In genomic region chrX:73474340-73475165, GRCm38 (mm10) we compare ENCODE assay signal across 11 mouse cellular contexts. TPM values are rescaled to one million over a fixed set of nuclear protein-coding genes. Genes with fewer than 3 reads are reported as not detected.
A peak's percentile ranks its signal among the peaks of the same experiment; 100 is the strongest.
DNase-seq lines count a peak whose midpoint lies in the region; ATAC-seq lines count a peak whose summit lies in the region.
"Had no signal": no experiment of that assay in that cellular context is flagged by ENCODE, and none has a peak within 500 bp of the region (broad histone marks: within the 10 kb centered on the region; RNA-seq: fewer than 3 reads in every experiment).

No protein-coding gene starts in this region.

- H3K9ac ChIP-seq in midbrain, embryonic 15.5 days = no peak overlapping the region
- H3K9ac ChIP-seq in limb, embryonic 13.5 days = no peak overlapping the region

- WGBS in heart, embryonic 10.5 days = 44% methylated on average over 12 of the region's 12 CpGs
- 60% methylated on average over 12 of the region's 12 CpGs for WGBS in midbrain, embryonic 10.5 days
- 64% methylated on average over 12 of the region's 12 CpGs for WGBS in midbrain, embryonic 15.5 days
- WGBS in limb, embryonic 13.5 days = 46% methylated on average over 12 of the region's 12 CpGs

- no peaks in the 10 kb centered on the region for H3K9me3 ChIP-seq in heart, embryonic 10.5 days
- H3K9me3 ChIP-seq in midbrain, embryonic 10.5 days (replicated peaks) = no peaks in the 10 kb centered on the region
- H3K9me3 ChIP-seq in midbrain, embryonic 15.5 days = no peaks in the 10 kb centered on the region
- no peaks in the 10 kb centered on the region for H3K9me3 ChIP-seq in limb, embryonic 13.5 days

- H3K4me1 ChIP-seq in heart, embryonic 10.5 days = peaks cover 11% of the 10 kb centered on the region
- H3K4me1 ChIP-seq in midbrain, embryonic 10.5 days = peaks cover 7% of the 10 kb centered on the region; the same call in 1 of the 2 replicates
- H3K4me1 ChIP-seq in midbrain, embryonic 15.5 days = no peaks in the 10 kb centered on the region
- peaks cover 20% of the 10 kb centered on the region for H3K4me1 ChIP-seq in limb, embryonic 13.5 days

- no peak for ATAC-seq in midbrain, embryonic 15.5 days (replicated peaks)
- peak; percentile 86 for ATAC-seq in limb, embryonic 13.5 days (ENCODE audit: low FRiP score, low read depth)
- ATAC-seq: CD4-positive, CD25-positive, alpha-beta regulatory T cell, adult 4 months had no signal

- intact Hi-C loops in heart, postnatal 36 days (cut with DNase I) = no loop called here

- no peak overlapping the region for H3K4me2 ChIP-seq in midbrain, embryonic 15.5 days
- peak overlapping the region; percentile 21; the same call in 1 of the 2 replicates for H3K4me2 ChIP-seq in limb, embryonic 13.5 days (replicated peaks)

- H3K27me3 ChIP-seq in heart, embryonic 10.5 days (ENCODE audit: insufficient read depth, poor library complexity, severe bottlenecking) = peaks cover 48% of the 10 kb centered on the region
- peaks cover 85% of the 10 kb centered on the region for H3K27me3 ChIP-seq in midbrain, embryonic 10.5 days (ENCODE audit: low read depth, poor library complexity, severe bottlenecking)
- no peaks in the 10 kb centered on the region for H3K27me3 ChIP-seq in midbrain, embryonic 15.5 days (replicated peaks)
- H3K27me3 ChIP-seq in limb, embryonic 13.5 days = peaks cover 9% of the 10 kb centered on the region; the same call in 1 of the 2 replicates

- H3K4me3 ChIP-seq in heart, embryonic 10.5 days = no peak overlapping the region; the same call in 1 of the 2 replicates
- no peak overlapping the region for H3K4me3 ChIP-seq in midbrain, embryonic 10.5 days
- H3K4me3 ChIP-seq in midbrain, embryonic 15.5 days = no peak overlapping the region
- H3K4me3 ChIP-seq in limb, embryonic 13.5 days = no peak overlapping the region

- no peak for DNase-seq in heart, embryonic 10.5 days (ENCODE audit: low spot score)
- DNase-seq in heart, postnatal 36 days = no peak
- no peak for DNase-seq in midbrain, embryonic 10.5 days (ENCODE audit: low spot score)
- no peak for DNase-seq in thymus, postnatal 36 days
- no peak for DNase-seq in layer of hippocampus, adult 11-12 months (ENCODE audit: low spot score)
- no peak for DNase-seq in adrenal gland, postnatal 25 days
- DNase-seq: layer of hippocampus, adult 9-11 months had no signal

- peak overlapping the region; percentile 79 for H3K27ac ChIP-seq in heart, embryonic 10.5 days
- H3K27ac ChIP-seq in midbrain, embryonic 10.5 days (replicated peaks) = peak overlapping the region; percentile 49; the same call in 1 of the 2 replicates
- no peak overlapping the region for H3K27ac ChIP-seq in midbrain, embryonic 15.5 days
- peak overlapping the region; percentile 79 for H3K27ac ChIP-seq in limb, embryonic 13.5 days

- H3K36me3 ChIP-seq in heart, embryonic 10.5 days = no peaks in the 10 kb centered on the region
- no peaks in the 10 kb centered on the region for H3K36me3 ChIP-seq in midbrain, embryonic 10.5 days
- H3K36me3 ChIP-seq in midbrain, embryonic 15.5 days (replicated peaks) = no peaks in the 10 kb centered on the region
- H3K36me3 ChIP-seq in limb, embryonic 13.5 days = no peaks in the 10 kb centered on the region

RNA-seq across cellular contexts. Expression of gene Bgn, which starts 8.8 kb away (rescaled TPM):
- 18.6 and 30.3 TPM in 2 replicates for polyA plus RNA-seq in heart, embryonic 10.5 days (2016; fragmentation: Nextera tagmentation; extraction: Ambion mirVana)
- total RNA-seq in heart, postnatal 36 days (2021) = 100 to 1,000 TPM; 229 to 253 TPM
- 16.4 and 27.9 TPM in 2 replicates for polyA plus RNA-seq in midbrain, embryonic 10.5 days (2016; fragmentation: Nextera tagmentation; extraction: Ambion mirVana)
- polyA plus RNA-seq in midbrain, embryonic 15.5 days (2015; fragmentation: Nextera tagmentation; extraction: Ambion mirVana) = 22.9 and 24.3 TPM in 2 replicates
- 67.7 and 68.8 TPM in 2 replicates for polyA plus RNA-seq in limb, embryonic 13.5 days (2015; fragmentation: Nextera tagmentation; extraction: Ambion mirVana)
- total RNA-seq in adrenal gland, postnatal 25 days (2021) = 185 and 205 TPM in 2 replicates
- total RNA-seq: neutrophil, adult 5-6 weeks had no signal
- polyA plus RNA-seq: CD4-positive, CD25-positive, alpha-beta regulatory T cell, adult 4 months had no signal

RNA-seq across cellular contexts. Expression of gene Haus7, which starts 15.7 kb away (rescaled TPM):
- 83.7 and 90.0 TPM in 2 replicates for polyA plus RNA-seq in heart, embryonic 10.5 days (2016; fragmentation: Nextera tagmentation; extraction: Ambion mirVana)
- 1 to 10 TPM; 6.8 to 6.9 TPM for total RNA-seq in heart, postnatal 36 days (2021)
- polyA plus RNA-seq in midbrain, embryonic 10.5 days (2016; fragmentation: Nextera tagmentation; extraction: Ambion mirVana) = 83.6 and 85.0 TPM in 2 replicates
- 75.5 and 76.1 TPM in 2 replicates for polyA plus RNA-seq in midbrain, embryonic 15.5 days (2015; fragmentation: Nextera tagmentation; extraction: Ambion mirVana)
- polyA plus RNA-seq in limb, embryonic 13.5 days (2015; fragmentation: Nextera tagmentation; extraction: Ambion mirVana) = 77.0 and 85.2 TPM in 2 replicates
- total RNA-seq in adrenal gland, postnatal 25 days (2021) = 27.7 and 31.8 TPM in 2 replicates

RNA-seq across cellular contexts. Expression of gene Atp2b3, which starts 28.3 kb away (rescaled TPM):
- polyA plus RNA-seq in heart, embryonic 10.5 days (2016; fragmentation: Nextera tagmentation; extraction: Ambion mirVana) = 0.11 and 0.21 TPM in 2 replicates
- total RNA-seq in heart, postnatal 36 days (2021) = under 1 TPM in 1 of 2 experiments, not detected in 1; 0.08 TPM
- polyA plus RNA-seq in midbrain, embryonic 10.5 days (2016; fragmentation: Nextera tagmentation; extraction: Ambion mirVana) = 0.17 and 0.19 TPM in 2 replicates
- 5.9 and 7.0 TPM in 2 replicates for polyA plus RNA-seq in midbrain, embryonic 15.5 days (2015; fragmentation: Nextera tagmentation; extraction: Ambion mirVana)
- 0.24 and 0.31 TPM in 2 replicates for polyA plus RNA-seq in limb, embryonic 13.5 days (2015; fragmentation: Nextera tagmentation; extraction: Ambion mirVana)
- total RNA-seq in adrenal gland, postnatal 25 days (2021) = 38.1 and 43.3 TPM in 2 replicates
- total RNA-seq: neutrophil, adult 5-6 weeks had no signal
- polyA plus RNA-seq: CD4-positive, CD25-positive, alpha-beta regulatory T cell, adult 4 months had no signal

RNA-seq across cellular contexts. Expression of gene Trex2, which starts 39.4 kb away (rescaled TPM):
- polyA plus RNA-seq in heart, embryonic 10.5 days (2016; fragmentation: Nextera tagmentation; extraction: Ambion mirVana) = not detected in 2 replicates
- not detected for total RNA-seq in heart, postnatal 36 days (2021)
- not detected in 2 replicates for polyA plus RNA-seq in midbrain, embryonic 10.5 days (2016; fragmentation: Nextera tagmentation; extraction: Ambion mirVana)
- polyA plus RNA-seq in midbrain, embryonic 15.5 days (2015; fragmentation: Nextera tagmentation; extraction: Ambion mirVana) = not detected in 2 replicates
- not detected in 2 replicates for polyA plus RNA-seq in limb, embryonic 13.5 days (2015; fragmentation: Nextera tagmentation; extraction: Ambion mirVana)
- total RNA-seq in adrenal gland, postnatal 25 days (2021) = not detected in 2 replicates
- total RNA-seq: neutrophil, adult 5-6 weeks had no signal
- polyA plus RNA-seq: CD4-positive, CD25-positive, alpha-beta regulatory T cell, adult 4 months had no signal
